ENCODE assay signal across 10 mouse cellular contexts in the genomic region with DNA sequence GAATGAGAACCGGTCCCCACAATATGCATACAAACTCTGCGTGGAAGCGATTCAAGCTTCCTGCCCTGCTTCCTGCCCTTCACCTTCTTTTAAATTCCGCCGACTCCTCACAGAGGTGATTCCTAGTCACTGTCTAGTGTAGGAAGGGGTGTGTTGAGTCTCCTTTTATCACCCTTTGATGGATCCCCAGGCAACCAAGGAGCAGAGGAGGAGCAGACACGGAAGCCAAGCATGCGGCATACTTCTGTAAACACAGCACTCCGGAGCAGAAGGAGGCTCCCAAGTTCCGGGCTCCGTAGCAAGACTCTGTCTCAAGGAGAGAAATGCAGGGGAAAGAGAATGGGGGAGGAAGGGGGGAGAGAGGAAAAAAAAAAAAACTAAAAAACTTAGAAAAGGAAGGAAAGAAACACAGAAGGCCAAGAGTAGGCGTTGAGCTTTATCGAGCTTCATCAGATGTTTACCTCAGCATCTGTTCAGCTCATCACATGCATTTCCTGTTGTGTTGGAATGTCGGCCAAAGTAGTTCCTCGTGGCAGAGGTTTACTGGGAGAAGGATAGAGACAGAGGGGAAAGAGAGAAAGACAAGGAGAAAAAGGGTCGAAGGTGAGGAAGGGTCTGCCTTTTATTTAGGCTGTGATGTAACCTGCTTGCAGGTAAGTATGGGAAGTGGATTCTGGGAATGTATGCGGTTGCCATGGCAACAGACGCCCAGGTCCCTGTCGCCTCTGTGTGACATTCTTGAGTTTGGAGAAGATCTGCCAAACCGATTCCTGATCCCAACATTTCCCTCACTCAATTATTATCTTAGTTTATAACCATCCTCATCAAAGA. TPM values are rescaled to one million over a fixed set of nuclear protein-coding genes. Genes with fewer than 3 reads are reported as not detected.
A peak's percentile ranks its signal among the peaks of the same experiment; 100 is the strongest.
DNase-seq lines count a peak whose midpoint lies in the region; ATAC-seq and TF ChIP-seq lines count a peak whose summit lies in the region.
"Had no signal": no experiment of that assay in that cellular context is flagged by ENCODE, and none has a peak within 500 bp of the region (broad histone marks: within the 10 kb centered on the region; RNA-seq: fewer than 3 reads in every experiment).

No protein-coding gene starts in this region.

- H3K9me3 ChIP-seq in kidney, postnatal 0 days (replicated peaks; ENCODE audit: low read length): no peaks in the 10 kb centered on the region
- no peaks in the 10 kb centered on the region for H3K9me3 ChIP-seq in embryonic facial prominence, embryonic 14.5 days (ENCODE audit: control insufficient read depth, low read length)
- H3K9me3 ChIP-seq in hindbrain, embryonic 13.5 days: no peaks in the 10 kb centered on the region
- no peaks in the 10 kb centered on the region for H3K9me3 ChIP-seq in lung, embryonic 14.5 days (ENCODE audit: low read depth, low read length)

- no peak overlapping the region for H3K27ac ChIP-seq in kidney, postnatal 0 days
- no peak overlapping the region for H3K27ac ChIP-seq in embryonic facial prominence, embryonic 14.5 days (replicated peaks; ENCODE audit: low read depth, low read length)
- no peak overlapping the region for H3K27ac ChIP-seq in hindbrain, embryonic 13.5 days
- no peak overlapping the region for H3K27ac ChIP-seq in lung, embryonic 14.5 days (ENCODE audit: low read depth)

- TF ChIP-seq CTCF in kidney, postnatal 0 days (IDR thresholded peaks at IDR 0.05; ENCODE audit: low read depth): no peak
- TF ChIP-seq CTCF in lung, embryonic 14.5 days (IDR thresholded peaks at IDR 0.05; ENCODE audit: low read depth): no peak

- H3K4me1 ChIP-seq in kidney, postnatal 0 days (replicated peaks; ENCODE audit: insufficient read depth, low read length): no peaks in the 10 kb centered on the region
- peaks cover 10% of the 10 kb centered on the region; the same call in 1 of the 2 replicates for H3K4me1 ChIP-seq in embryonic facial prominence, embryonic 14.5 days (ENCODE audit: control insufficient read depth, insufficient read depth, low read length)
- H3K4me1 ChIP-seq in hindbrain, embryonic 13.5 days (replicated peaks): peaks cover 11% of the 10 kb centered on the region
- H3K4me1 ChIP-seq in lung, embryonic 14.5 days (ENCODE audit: insufficient read depth): 0 out of 2 replicates have a peak, but pooled peaks cover 3% of the 10 kb centered on the region

- no peaks in the 10 kb centered on the region for H3K27me3 ChIP-seq in kidney, postnatal 0 days (ENCODE audit: insufficient read depth, low read length)
- no peaks in the 10 kb centered on the region for H3K27me3 ChIP-seq in embryonic facial prominence, embryonic 14.5 days (replicated peaks; ENCODE audit: control insufficient read depth, insufficient read depth, low read length)
- no peaks in the 10 kb centered on the region for H3K27me3 ChIP-seq in hindbrain, embryonic 13.5 days
- H3K27me3 ChIP-seq in lung, embryonic 14.5 days (ENCODE audit: insufficient read depth, low read length): no peaks in the 10 kb centered on the region

- WGBS in kidney, postnatal 0 days: 5% methylated on average over 19 of the region's 19 CpGs
- WGBS in embryonic facial prominence, embryonic 14.5 days: 6% methylated on average over 19 of the region's 19 CpGs
- WGBS in hindbrain, embryonic 13.5 days: 15% methylated on average over 19 of the region's 19 CpGs
- 3% methylated on average over 19 of the region's 19 CpGs for WGBS in lung, embryonic 14.5 days

- peak; percentile 46 for DNase-seq in kidney, postnatal 0 days (ENCODE audit: low spot score)
- DNase-seq in kidney, postnatal 25 days: no peak
- no peak for DNase-seq in embryonic facial prominence, embryonic 14.5 days (ENCODE audit: low spot score)
- DNase-seq in lung, embryonic 14.5 days: peak; percentile 62
- peak; percentile 10 for DNase-seq in right cerebral cortex, postnatal 25 days
- no peak for DNase-seq in adrenal gland, adult 8-10 months
- DNase-seq in T-cell, adult 2 months (ENCODE audit: low spot score): no peak

- H3K4me2 ChIP-seq in kidney, postnatal 0 days (ENCODE audit: low read length): peak overlapping the region; percentile 62
- peak overlapping the region; percentile 58 for H3K4me2 ChIP-seq in embryonic facial prominence, embryonic 14.5 days (ENCODE audit: low read depth, low read length)
- H3K4me2 ChIP-seq in hindbrain, embryonic 13.5 days: peak overlapping the region; percentile 49
- peak overlapping the region; percentile 59 for H3K4me2 ChIP-seq in lung, embryonic 14.5 days

- H3K9ac ChIP-seq in kidney, postnatal 0 days (ENCODE audit: low read depth, low read length): 0 out of 2 replicates have a peak overlapping the region, but pooled peaks have one; percentile 32
- peak overlapping the region; percentile 55 for H3K9ac ChIP-seq in embryonic facial prominence, embryonic 14.5 days (ENCODE audit: low read depth, low read length)
- H3K9ac ChIP-seq in hindbrain, embryonic 13.5 days: peak overlapping the region; percentile 55; the same call in 1 of the 2 replicates
- peak overlapping the region; percentile 27 for H3K9ac ChIP-seq in lung, embryonic 14.5 days

- H3K4me3 ChIP-seq in kidney, postnatal 0 days (replicated peaks; ENCODE audit: low read depth, low read length): peak overlapping the region; percentile 31
- H3K4me3 ChIP-seq in embryonic facial prominence, embryonic 14.5 days (ENCODE audit: low read depth, low read length): peak overlapping the region; percentile 32
- peak overlapping the region; percentile 25 for H3K4me3 ChIP-seq in hindbrain, embryonic 13.5 days
- peak overlapping the region; percentile 26 for H3K4me3 ChIP-seq in lung, embryonic 14.5 days (ENCODE audit: low read depth, low read length)

- no peaks in the 10 kb centered on the region for H3K36me3 ChIP-seq in kidney, postnatal 0 days (ENCODE audit: insufficient read depth, low read length)
- H3K36me3 ChIP-seq in embryonic facial prominence, embryonic 14.5 days (ENCODE audit: control insufficient read depth, insufficient read depth, low read length): no peaks in the 10 kb centered on the region
- no peaks in the 10 kb centered on the region for H3K36me3 ChIP-seq in hindbrain, embryonic 13.5 days
- no peaks in the 10 kb centered on the region for H3K36me3 ChIP-seq in lung, embryonic 14.5 days (ENCODE audit: insufficient read depth)

- 0 out of 2 replicates have a peak, but pooled peaks have one; percentile 46 for ATAC-seq in kidney, postnatal 0 days (replicated peaks; ENCODE audit: low FRiP score, low read depth)
- ATAC-seq in embryonic facial prominence, embryonic 14.5 days (ENCODE audit: low read depth): no peak
- ATAC-seq in hindbrain, embryonic 13.5 days (ENCODE audit: low FRiP score): no peak
- ATAC-seq in lung, embryonic 14.5 days (ENCODE audit: insufficient read depth): no peak; the same call in 1 of the 2 replicates
- ATAC-seq: Patski had no signal

RNA-seq across cellular contexts. Expression of gene 4933406M09Rik, which starts 3.7 kb away (rescaled TPM):
- not detected in 2 replicates for polyA plus RNA-seq in kidney, postnatal 0 days (2015; fragmentation: Nextera tagmentation; extraction: Ambion mirVana)
- not detected in 2 replicates for polyA plus RNA-seq in embryonic facial prominence, embryonic 14.5 days (2014; fragmentation: Nextera tagmentation; extraction: Ambion mirVana)
- not detected in 2 replicates for polyA plus RNA-seq in hindbrain, embryonic 13.5 days (2015; fragmentation: Nextera tagmentation; extraction: Ambion mirVana)
- polyA plus RNA-seq in lung, embryonic 14.5 days (2014; fragmentation: Nextera tagmentation; extraction: Ambion mirVana): not detected in 2 replicates
- not detected for total RNA-seq in adrenal gland, adult 8-10 months (2022)
- total RNA-seq: hematopoietic stem cell, adult 5-6 weeks had no signal
- polyA plus RNA-seq: Patski had no signal

RNA-seq across cellular contexts. Expression of gene Tmem183a, which starts 20.2 kb away (rescaled TPM):
- 56.7 and 65.7 TPM in 2 replicates for polyA plus RNA-seq in kidney, postnatal 0 days (2015; fragmentation: Nextera tagmentation; extraction: Ambion mirVana)
- polyA plus RNA-seq in embryonic facial prominence, embryonic 14.5 days (2014; fragmentation: Nextera tagmentation; extraction: Ambion mirVana): 75.3 and 78.0 TPM in 2 replicates
- 122 and 128 TPM in 2 replicates for polyA plus RNA-seq in hindbrain, embryonic 13.5 days (2015; fragmentation: Nextera tagmentation; extraction: Ambion mirVana)
- polyA plus RNA-seq in lung, embryonic 14.5 days (2014; fragmentation: Nextera tagmentation; extraction: Ambion mirVana): 106 TPM in 2 replicates
- total RNA-seq in adrenal gland, adult 8-10 months (2022): 10 to 100 TPM; 39.2 to 61.6 (median 49.4) TPM

RNA-seq across cellular contexts. Expression of gene Cyb5r1, which starts 23.3 kb away (rescaled TPM):
- polyA plus RNA-seq in kidney, postnatal 0 days (2015; fragmentation: Nextera tagmentation; extraction: Ambion mirVana): 16.1 and 22.7 TPM in 2 replicates
- polyA plus RNA-seq in embryonic facial prominence, embryonic 14.5 days (2014; fragmentation: Nextera tagmentation; extraction: Ambion mirVana): 29.9 and 31.5 TPM in 2 replicates
- polyA plus RNA-seq in hindbrain, embryonic 13.5 days (2015; fragmentation: Nextera tagmentation; extraction: Ambion mirVana): 19.0 and 19.9 TPM in 2 replicates
- polyA plus RNA-seq in lung, embryonic 14.5 days (2014; fragmentation: Nextera tagmentation; extraction: Ambion mirVana): 33.9 and 37.8 TPM in 2 replicates
- 10 to 100 TPM; 34.8 to 55.8 (median 42.2) TPM for total RNA-seq in adrenal gland, adult 8-10 months (2022)

RNA-seq across cellular contexts. Expression of gene Adipor1, which starts 33.2 kb away (rescaled TPM):
- polyA plus RNA-seq in kidney, postnatal 0 days (2015; fragmentation: Nextera tagmentation; extraction: Ambion mirVana): 94.4 and 95.6 TPM in 2 replicates
- polyA plus RNA-seq in embryonic facial prominence, embryonic 14.5 days (2014; fragmentation: Nextera tagmentation; extraction: Ambion mirVana): 97.2 and 102 TPM in 2 replicates
- polyA plus RNA-seq in hindbrain, embryonic 13.5 days (2015; fragmentation: Nextera tagmentation; extraction: Ambion mirVana): 69.8 and 72.0 TPM in 2 replicates
- polyA plus RNA-seq in lung, embryonic 14.5 days (2014; fragmentation: Nextera tagmentation; extraction: Ambion mirVana): 83.9 and 86.8 TPM in 2 replicates
- 100 to 1,000 TPM; 123 to 151 (median 129) TPM for total RNA-seq in adrenal gland, adult 8-10 months (2022)

RNA-seq across cellular contexts. Expression of gene Ppfia4, which starts 49.3 kb away (rescaled TPM):
- polyA plus RNA-seq in kidney, postnatal 0 days (2015; fragmentation: Nextera tagmentation; extraction: Ambion mirVana): 2.0 and 2.3 TPM in 2 replicates
- 12.8 and 14.1 TPM in 2 replicates for polyA plus RNA-seq in embryonic facial prominence, embryonic 14.5 days (2014; fragmentation: Nextera tagmentation; extraction: Ambion mirVana)
- polyA plus RNA-seq in hindbrain, embryonic 13.5 days (2015; fragmentation: Nextera tagmentation; extraction: Ambion mirVana): 10.9 and 12.3 TPM in 2 replicates
- 2.4 and 2.6 TPM in 2 replicates for polyA plus RNA-seq in lung, embryonic 14.5 days (2014; fragmentation: Nextera tagmentation; extraction: Ambion mirVana)
- total RNA-seq in adrenal gland, adult 8-10 months (2022): 1 to 10 TPM; 1.6 to 2.6 (median 2.0) TPM

Comparison
In these comparisons a context has a peak if more than half of its experiments do, and no peak if none do; other contexts are left out.
1. DNase-seq: peak in kidney, postnatal 0 days (single experiment), lung, embryonic 14.5 days (single experiment) and right cerebral cortex, postnatal 25 days (single experiment); none in kidney, postnatal 25 days (0 of 2), embryonic facial prominence, embryonic 14.5 days (single experiment), adrenal gland, adult 8-10 months (single experiment) and T-cell, adult 2 months (single experiment).
2. Peak in every context shown above with its lines, with median percentiles within 50 percentile points of each other: H3K4me2 ChIP-seq, H3K4me3 ChIP-seq and H3K9ac ChIP-seq.